Mouse (Mus musculus) MEL (cell line): ENCODE data around the gene Gm37240.

Source experiments
- CHD1 ChIP-seq: IDR thresholded peaks from 2 replicates; pipeline ENCODE4 v1.6.1; 2012; ENCODE audit warnings: low read depth, mild to moderate bottlenecking, inconsistent platforms, low read length, improper control_type of control experiment
- CTCF ChIP-seq, 3 experiments: IDR thresholded peaks in 2 of 3; conservative IDR thresholded peaks in 1 of 3; 2 replicates each; pipeline ENCODE4 v1.5.1; 2011 to 2012; ENCODE audit warnings: low read length in 3 of 3, low read depth in 2 of 3, mild to moderate bottlenecking in 2 of 3, improper control_type of control experiment in 1 of 3, inconsistent platforms in 1 of 3, mixed read lengths in 1 of 3, moderate library complexity in 1 of 3; ENCODE audit not compliant: control insufficient read depth in 1 of 3, insufficient read depth in 1 of 3, poor library complexity in 1 of 3, severe bottlenecking in 1 of 3
- ELF1 ChIP-seq: IDR thresholded peaks from 2 replicates; pipeline ENCODE4 v1.6.1; 2014; ENCODE audit warnings: low read depth, mild to moderate bottlenecking, inconsistent platforms, low read length, improper control_type of control experiment, moderate library complexity
- GABPA ChIP-seq: IDR thresholded peaks from 2 replicates; pipeline ENCODE4 v1.6.1; 2012; ENCODE audit warnings: low read depth, mild to moderate bottlenecking, inconsistent platforms, low read length, improper control_type of control experiment, moderate library complexity
- GATA1 ChIP-seq: IDR thresholded peaks from 2 replicates; pipeline ENCODE4 v1.6.1; 2011; ENCODE audit warnings: low read depth, low read length, improper control_type of control experiment
- MAFK ChIP-seq: IDR thresholded peaks from 2 replicates; pipeline ENCODE4 v1.6.1; 2011; ENCODE audit warnings: low read depth, mild to moderate bottlenecking, low read length, improper control_type of control experiment, borderline replicate concordance
- MAX ChIP-seq: IDR thresholded peaks from 2 replicates; pipeline ENCODE4 v1.6.1; 2011; ENCODE audit warnings: low read length, improper control_type of control experiment
- MYB ChIP-seq: IDR thresholded peaks from 2 replicates; pipeline ENCODE4 v1.6.1; 2011; ENCODE audit warnings: mild to moderate bottlenecking, low read depth, low read length, improper control_type of control experiment
- POLR2A ChIP-seq, 2 experiments: IDR thresholded peaks; 2 replicates each; pipeline ENCODE4 v1.6.1; 2011 to 2012; ENCODE audit warnings: low read length in 2 of 2, mild to moderate bottlenecking in 2 of 2, control low read depth in 1 of 2, improper control_type of control experiment in 1 of 2, low read depth in 1 of 2, moderate library complexity in 1 of 2; ENCODE audit not compliant: control insufficient read depth in 1 of 2, insufficient read depth in 1 of 2, poor library complexity in 1 of 2
- POLR2AphosphoS2 ChIP-seq: IDR thresholded peaks from 2 replicates; pipeline ENCODE4 v1.6.1; 2011; ENCODE audit warnings: low read length, improper control_type of control experiment
- POLR2AphosphoS5 ChIP-seq: IDR thresholded peaks from 2 replicates; pipeline ENCODE4 v1.6.1; 2012; ENCODE audit warnings: low read depth, borderline replicate concordance, mild to moderate bottlenecking, inconsistent platforms, low read length, moderate library complexity, mixed read lengths
- RAD21 ChIP-seq: IDR thresholded peaks from 2 replicates; pipeline ENCODE4 v1.6.1; 2011; ENCODE audit warnings: mild to moderate bottlenecking, low read depth, low read length, improper control_type of control experiment
- UBTF ChIP-seq: IDR thresholded peaks from 2 replicates; pipeline ENCODE4 v1.6.1; 2012; ENCODE audit warnings: low read depth, mild to moderate bottlenecking, inconsistent platforms, low read length, improper control_type of control experiment, moderate library complexity, borderline replicate concordance; ENCODE audit not compliant: insufficient read depth
- ZKSCAN1 ChIP-seq: IDR thresholded peaks from 2 replicates; pipeline ENCODE4 v1.6.1; 2012; ENCODE audit warnings: low read depth, mild to moderate bottlenecking, inconsistent platforms, low read length, improper control_type of control experiment, moderate library complexity

DNA sequence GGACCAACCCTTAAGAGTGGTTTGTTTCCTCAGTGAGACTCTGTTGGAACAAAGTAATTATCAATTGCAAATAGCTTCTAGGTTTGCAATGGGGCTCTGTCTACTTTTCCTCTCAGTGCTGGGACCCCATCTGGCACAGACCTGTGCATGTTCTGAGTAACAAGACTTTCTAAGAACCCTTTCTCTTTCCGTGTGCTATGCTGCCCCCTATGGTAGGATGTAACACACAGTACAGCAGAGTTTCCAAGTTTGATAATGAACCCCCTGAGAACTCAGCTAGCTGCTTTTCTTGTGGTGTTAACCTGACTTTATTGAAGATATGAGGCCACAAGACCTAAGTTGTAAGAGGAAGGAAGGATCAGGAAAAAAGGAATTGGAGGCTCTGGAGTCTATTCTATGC lies 980.8 kb downstream of the Gm37240 start:
- TF ChIP-seq MAFK, result no peak
- TF ChIP-seq CTCF (IDR thresholded peaks at IDR 0.05 in 2 of 3, conservative IDR thresholded peaks at IDR 0.05 in 1 of 3; ENCODE audit: control insufficient read depth in 1 of 3, insufficient read depth in 1 of 3, low read depth in 2 of 3, low read length in 3 of 3, poor library complexity in 1 of 3, severe bottlenecking in 1 of 3), result peak; percentile 20 to 79 (median 62); a peak in 4 of 6 replicates
- no peak for TF ChIP-seq ZKSCAN1
- no peak for TF ChIP-seq MAX
- no peak for TF ChIP-seq ELF1
- no peak for TF ChIP-seq MYB
- peak; percentile 81 for TF ChIP-seq RAD21
- TF ChIP-seq POLR2AphosphoS5, result no peak
- TF ChIP-seq GABPA, result no peak
- TF ChIP-seq POLR2A (IDR thresholded peaks at IDR 0.05; ENCODE audit: control insufficient read depth in 1 of 2, insufficient read depth in 1 of 2, low read depth in 1 of 2, low read length in 2 of 2, poor library complexity in 1 of 2), result no peak
- no peak for TF ChIP-seq UBTF
- no peak for TF ChIP-seq POLR2AphosphoS2
- no peak for TF ChIP-seq CHD1
- TF ChIP-seq GATA1, result 0 out of 2 replicates have a peak, but pooled peaks have one; percentile 22
